ENCODE assay signal across 7 mouse cellular contexts in genomic region chr6:114550096-114550669, GRCm38 (mm10).
DNase-seq lines count a peak whose midpoint lies in the region; TF ChIP-seq lines count a peak whose summit lies in the region.
"Not testable (repeated sequence)": the region's sequence is repeated elsewhere in the genome, so short reads cannot be mapped to it uniquely, and the experiment has no call there.

No protein-coding gene starts in this region.

- not testable (repeated sequence) for H3K27ac ChIP-seq in forebrain, embryonic 10.5 days; heart, adult 2 months

- not testable (repeated sequence) for TF ChIP-seq CTCF in heart, adult 2 months (IDR thresholded peaks at IDR 0.05)

- TF ChIP-seq EP300 in heart, adult 2 months (IDR thresholded peaks at IDR 0.05; ENCODE audit: insufficient read depth, low read depth, low read length) = not testable (repeated sequence)

- not testable (repeated sequence) for TF ChIP-seq POLR2A in heart, adult 2 months (IDR thresholded peaks at IDR 0.05; ENCODE audit: insufficient read depth, low read depth, low read length)

- not testable (repeated sequence) for H3K4me3 ChIP-seq in forebrain, embryonic 10.5 days; heart, adult 2 months

- not testable (repeated sequence) for H3K4me1 ChIP-seq in forebrain, embryonic 10.5 days; heart, adult 2 months (ENCODE audit: control insufficient read depth, insufficient read depth, low read length)

- WGBS in forebrain, embryonic 10.5 days = 42% methylated on average over 23 of the region's 23 CpGs
- WGBS in heart, adult 2 months = 32% methylated on average over 23 of the region's 23 CpGs

- not testable (repeated sequence) for H3K9ac ChIP-seq in heart, adult 2 months (ENCODE audit: low read depth, low read length)

- H3K79me2 ChIP-seq in heart, adult 2 months (replicated peaks; ENCODE audit: control insufficient read depth, insufficient read depth, low read length) = not testable (repeated sequence)

- intact Hi-C loops in heart, adult 2 months (cut with DNase I); left cerebral cortex, postnatal 14 days (cut with DNase I): not testable (repeated sequence)

- DNase-seq in adrenal gland, postnatal 14 days = peak; percentile 48
- DNase-seq in forebrain, embryonic 10.5 days (ENCODE audit: extremely low spot score, low spot score) = peak; percentile 12
- DNase-seq in heart, adult 2 months = peak; percentile 10 to 38
- peak; percentile 35 for DNase-seq in kidney, postnatal 10 days
- peak; percentile 42 to 54 for DNase-seq in left cerebral cortex, postnatal 14 days (ENCODE audit: low spot score in 2 of 2)
- DNase-seq in lung, postnatal 4 days = peak; percentile 32
- DNase-seq in right cerebral cortex, postnatal 36 days (ENCODE audit: low spot score in 2 of 2) = peak; percentile 7 to 23

- not testable (repeated sequence) for H3K27me3 ChIP-seq in forebrain, embryonic 10.5 days (ENCODE audit: poor library complexity, severe bottlenecking); heart, adult 2 months (ENCODE audit: control insufficient read depth, insufficient read depth, low read length)

- not testable (repeated sequence) for H3K9me3 ChIP-seq in forebrain, embryonic 10.5 days

- not testable (repeated sequence) for H3K36me3 ChIP-seq in forebrain, embryonic 10.5 days (replicated peaks); heart, adult 2 months (ENCODE audit: control insufficient read depth, insufficient read depth, low read length)
